Mouse (Mus musculus): ENCODE data around the gene Odf3. TPM values are rescaled to one million over a fixed set of nuclear protein-coding genes. Genes with fewer than 3 reads are reported as not detected.

Odf3 gene
- total and polyA plus RNA-seq, 3 experiments = not detected

- Histone ChIP-seq H3K4me3 (replicated peaks in 1 of 3; ENCODE audit: low read depth in 2 of 3, low read length in 2 of 3, poor library complexity in 1 of 3) (no peak overlapping the region), H3K27ac (ENCODE audit: insufficient read depth, low read depth) (no peak overlapping the region), H3K36me3 (replicated peaks in 1 of 2; ENCODE audit: control insufficient read depth in 1 of 2, insufficient read depth in 1 of 2, low read length in 1 of 2) (no peaks in the 10 kb centered on the region), H3K9ac (ENCODE audit: insufficient read depth, low read depth) (no peak overlapping the region), H3K9me3 (replicated peaks; ENCODE audit: low read length) (no peaks in the 10 kb centered on the region), H3K27me3 (replicated peaks) (peaks cover 77% of the 10 kb centered on the region), H3K79me2 (replicated peaks; ENCODE audit: control insufficient read depth, extremely low read depth, insufficient read depth, poor library complexity, severe bottlenecking) (no peaks in the 10 kb centered on the region), H3K4me2 (ENCODE audit: insufficient read depth, low read depth, poor library complexity, severe bottlenecking) (no peak overlapping the region), H3K4me1 (ENCODE audit: control insufficient read depth in 1 of 2, insufficient read depth in 2 of 2) (peaks cover 0 to 5% of the 10 kb centered on the region in 2 experiments; a peak in 2 of 4 replicates)
- TF ChIP-seq TCF12 (IDR thresholded peaks at IDR 0.05; ENCODE audit: low read depth, low read length) (no peak), IRF4 (IDR thresholded peaks at IDR 0.05; ENCODE audit: low read depth, low read length) (no peak), BHLHE40 (IDR thresholded peaks at IDR 0.05; ENCODE audit: low read depth, low read length) (no peak), CHD2 (IDR thresholded peaks at IDR 0.05; ENCODE audit: low read length) (no peak), GABPA (IDR thresholded peaks at IDR 0.05; ENCODE audit: insufficient replicate concordance, low read depth, low read length) (no peak), RAD21 (IDR thresholded peaks at IDR 0.05; ENCODE audit: low read depth, low read length) (no peak), ZKSCAN1 (IDR thresholded peaks at IDR 0.05; ENCODE audit: borderline replicate concordance, low read depth, low read length) (no peak), ZNF384 (IDR thresholded peaks at IDR 0.05; ENCODE audit: low read depth, low read length) (no peak), MAZ (IDR thresholded peaks at IDR 0.05; ENCODE audit: low read depth, low read length) (no peak), NRF1 (IDR thresholded peaks at IDR 0.05; ENCODE audit: low read depth, low read length) (no peak), E2F4 (IDR thresholded peaks at IDR 0.05; ENCODE audit: insufficient replicate concordance, low read depth, low read length) (no peak), RCOR1 (conservative IDR thresholded peaks at IDR 0.05; ENCODE audit: low read depth, low read length) (no peak), ZC3H11A (IDR thresholded peaks at IDR 0.05; ENCODE audit: low read depth, low read length) (no peak), ZMIZ1 (IDR thresholded peaks at IDR 0.05; ENCODE audit: low read depth, low read length) (no peak), JUN (IDR thresholded peaks at IDR 0.05; ENCODE audit: insufficient read depth, low read depth, low read length) (no peak), JUND (conservative IDR thresholded peaks at IDR 0.05; ENCODE audit: low read depth, low read length) (no peak), MXI1 (IDR thresholded peaks at IDR 0.05; ENCODE audit: low read depth, low read length) (no peak), SIN3A (IDR thresholded peaks at IDR 0.05; ENCODE audit: low read length) (no peak), MEF2A (IDR thresholded peaks at IDR 0.05; ENCODE audit: borderline replicate concordance, low read depth, low read length) (no peak)
- in situ Hi-C loops (cut with MboI; ENCODE audit: low pct_ligation_motif_present, low pct_unique_long_range_greater_than_20kb, low sequenced_read_pairs) (loop anchor here (5.0 to 25.0 kb wide), 3 partner anchors 58 to 757 kb away; partner anchors contain the start of genes Caly, Cox8b, Prap1 and Rnh1), dilution Hi-C loops (cut with MboI; ENCODE audit: extremely low pct_ligation_motif_present, extremely low pct_unique_long_range_greater_than_20kb, low sequenced_read_pairs) (no loop called here)
- no peak for DNase-seq (ENCODE audit: extremely low read depth)
These were observed 3.8 kb upstream of the Odf3 start for GRCm38 (mm10) chr7:140843806-140844205.
